Mouse (Mus musculus): ENCODE results near the gene Tiparp.

Gene Tiparp

DNA sequence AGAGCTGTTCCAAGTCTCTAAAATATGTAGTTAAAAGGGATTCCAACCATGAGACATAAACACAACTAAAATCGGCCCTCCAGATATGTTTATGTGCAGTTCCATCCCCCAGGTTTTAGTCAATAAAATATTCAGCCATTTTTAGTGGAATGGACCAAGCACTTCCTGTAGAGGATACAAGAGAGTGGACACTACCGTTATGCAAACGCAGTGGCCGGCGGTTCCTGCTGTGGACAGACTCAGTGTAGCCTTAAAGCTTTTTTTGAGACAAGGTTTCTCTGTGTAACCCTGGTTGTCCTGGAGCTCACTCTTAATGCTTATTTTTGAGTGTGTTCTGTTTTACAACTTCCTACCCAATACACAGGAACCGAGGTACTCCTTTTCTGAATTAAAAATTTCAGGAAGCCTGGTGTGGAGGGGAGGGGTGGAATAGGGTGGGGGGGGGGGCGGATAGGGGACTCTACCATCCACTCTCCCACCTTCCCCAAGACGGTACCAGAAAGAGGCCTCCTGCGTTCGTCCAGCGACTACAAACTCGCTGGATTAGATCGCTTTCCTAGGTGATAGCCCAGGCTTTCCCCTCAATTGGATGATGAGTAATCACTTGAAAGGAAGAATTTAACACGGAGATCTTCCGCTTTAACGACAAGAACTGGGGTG is 57.7 kb downstream of the Tiparp start:
- DNase-seq (ENCODE audit: low read depth, low spot score): no peak

DNA sequence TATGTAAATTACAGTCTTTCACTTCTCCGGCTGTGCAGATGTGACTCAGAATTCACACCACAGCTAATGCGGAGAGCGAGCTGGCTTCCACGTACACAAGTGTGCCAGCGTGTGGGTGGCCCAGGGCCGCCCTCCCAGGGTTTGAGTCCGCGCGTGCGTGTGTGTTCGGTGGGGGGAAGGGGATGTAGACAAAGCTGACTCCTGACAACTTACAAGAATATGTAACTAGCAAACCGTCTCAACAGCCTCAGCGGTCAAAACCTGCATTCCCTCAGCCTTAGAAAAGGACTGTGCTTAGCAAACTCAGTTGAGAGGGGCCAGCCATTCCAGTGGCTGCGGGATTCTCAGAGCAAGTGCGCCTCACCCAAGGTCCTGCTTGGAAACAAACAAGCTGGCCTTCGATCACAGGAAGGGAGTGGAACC is 58.3 kb downstream of the Tiparp start:
- Histone ChIP-seq H3K36me3 (ENCODE audit: control insufficient read depth, insufficient read depth, low read length, poor library complexity, severe bottlenecking) (no peaks in the 10 kb centered on the region), H3K27me3 (ENCODE audit: control insufficient read depth, insufficient read depth, low read length, poor library complexity, severe bottlenecking) (no peaks in the 10 kb centered on the region)
- peak; percentile 66 for DNase-seq (ENCODE audit: low read depth, low spot score)

More for the DNA sequence above, 57.7 kb downstream of the Tiparp start:
- H3K27me3 ChIP-seq (ENCODE audit: control insufficient read depth, insufficient read depth, low read length, poor library complexity, severe bottlenecking): no peaks in the 10 kb centered on the region
- no peaks in the 10 kb centered on the region for H3K36me3 ChIP-seq (ENCODE audit: control insufficient read depth, insufficient read depth, low read length, poor library complexity, severe bottlenecking)

DNA sequence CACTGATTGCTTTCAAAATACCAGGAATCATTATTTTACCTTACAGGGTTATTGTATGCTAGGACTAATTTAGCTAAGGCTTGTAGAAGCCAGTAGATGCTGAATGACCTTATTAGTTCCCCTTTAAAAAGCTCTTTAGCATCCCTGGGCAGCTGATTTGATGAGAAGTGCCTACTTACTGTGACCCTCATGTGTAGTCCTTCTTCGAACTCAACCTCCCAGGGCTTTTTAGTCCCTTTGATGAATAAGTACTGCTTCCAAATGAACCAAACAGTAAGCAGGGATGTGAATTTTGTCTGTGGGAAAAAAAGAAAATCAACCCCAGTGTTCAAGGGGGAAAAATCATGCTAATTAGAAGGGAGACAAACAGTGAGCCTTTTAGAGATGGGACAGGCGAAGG is 58.8 kb downstream of the Tiparp start:
- DNase-seq (ENCODE audit: low read depth, low spot score): no peak
- H3K27me3 ChIP-seq (ENCODE audit: control insufficient read depth, insufficient read depth, low read length, poor library complexity, severe bottlenecking): no peaks in the 10 kb centered on the region

DNA sequence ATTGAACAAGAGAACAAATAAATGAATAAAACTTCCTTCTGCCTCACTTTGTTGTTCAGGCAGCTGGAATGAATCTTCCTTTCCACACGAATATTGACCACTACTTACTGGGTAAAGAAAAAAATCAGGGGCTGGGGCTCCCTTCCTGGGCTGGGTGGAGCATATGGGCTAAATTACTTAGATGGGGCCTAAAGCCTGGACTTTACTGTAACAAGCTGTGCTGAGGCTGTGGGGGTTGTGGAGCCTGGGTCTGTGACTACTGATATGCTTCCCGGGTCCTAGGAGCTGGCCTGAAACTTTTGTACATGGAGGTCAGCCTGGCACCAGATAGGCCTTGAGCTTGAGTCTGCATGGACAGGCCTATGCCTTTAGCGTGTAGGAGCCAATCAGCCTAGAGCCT is 60.2 kb downstream of the Tiparp start:
- Histone ChIP-seq H3K36me3 (ENCODE audit: control insufficient read depth, insufficient read depth, low read length, poor library complexity, severe bottlenecking) (no peaks in the 10 kb centered on the region), H3K27me3 (ENCODE audit: control insufficient read depth, insufficient read depth, low read length, poor library complexity, severe bottlenecking) (no peaks in the 10 kb centered on the region)
- no peak for DNase-seq (ENCODE audit: low read depth, low spot score)

More for the DNA sequence above, 58.8 kb downstream of the Tiparp start:
- no peaks in the 10 kb centered on the region for H3K36me3 ChIP-seq (ENCODE audit: control insufficient read depth, insufficient read depth, low read length, poor library complexity, severe bottlenecking)

DNA sequence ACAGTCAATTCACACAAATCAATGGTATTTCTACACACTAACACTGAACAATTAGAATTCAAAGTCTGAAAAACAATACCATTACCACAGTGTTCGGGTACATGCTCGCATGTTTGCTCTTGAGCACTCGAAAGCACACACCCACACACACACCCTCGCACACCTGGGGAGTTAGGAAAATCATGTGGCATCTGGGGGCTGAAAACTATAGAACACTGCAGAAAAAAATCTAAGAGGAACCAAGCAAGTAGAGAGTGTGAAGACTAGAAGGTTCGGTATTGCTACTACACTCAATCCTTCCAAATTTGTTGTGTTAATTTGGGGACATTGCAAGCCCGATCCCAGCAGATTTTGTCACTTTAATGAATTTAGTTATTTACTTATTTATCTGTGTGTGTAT is 64.6 kb downstream of the Tiparp start:
- peak; percentile 35 for DNase-seq (ENCODE audit: low read depth, low spot score)
- no peaks in the 10 kb centered on the region for H3K36me3 ChIP-seq (ENCODE audit: control insufficient read depth, insufficient read depth, low read length, poor library complexity, severe bottlenecking)
- H3K27me3 ChIP-seq (ENCODE audit: control insufficient read depth, insufficient read depth, low read length, poor library complexity, severe bottlenecking): no peaks in the 10 kb centered on the region

DNA sequence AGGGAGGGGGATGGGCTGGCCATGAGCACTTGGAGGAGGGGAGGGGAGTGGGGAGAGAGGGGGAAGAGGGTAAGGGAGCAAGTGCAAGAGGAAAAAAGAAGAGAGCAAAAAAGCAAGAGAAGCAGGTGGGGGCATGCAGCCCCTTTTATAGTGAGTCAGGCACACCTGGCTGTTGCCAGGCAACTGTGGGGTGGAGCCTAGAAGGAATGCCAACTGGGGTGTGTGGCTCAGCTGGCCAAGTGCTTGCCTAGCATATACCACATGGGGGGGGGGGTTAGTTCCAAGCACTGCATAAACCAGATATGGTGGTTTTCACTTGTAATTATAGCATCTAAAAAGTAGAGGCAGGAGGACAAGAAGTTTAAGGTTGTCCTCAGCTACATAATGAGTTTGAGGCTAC is 66.3 kb downstream of the Tiparp start:
- no peaks in the 10 kb centered on the region for H3K36me3 ChIP-seq (ENCODE audit: control insufficient read depth, insufficient read depth, low read length, poor library complexity, severe bottlenecking)
- no peak for DNase-seq (ENCODE audit: low read depth, low spot score)
- no peaks in the 10 kb centered on the region for H3K27me3 ChIP-seq (ENCODE audit: control insufficient read depth, insufficient read depth, low read length, poor library complexity, severe bottlenecking)

DNA sequence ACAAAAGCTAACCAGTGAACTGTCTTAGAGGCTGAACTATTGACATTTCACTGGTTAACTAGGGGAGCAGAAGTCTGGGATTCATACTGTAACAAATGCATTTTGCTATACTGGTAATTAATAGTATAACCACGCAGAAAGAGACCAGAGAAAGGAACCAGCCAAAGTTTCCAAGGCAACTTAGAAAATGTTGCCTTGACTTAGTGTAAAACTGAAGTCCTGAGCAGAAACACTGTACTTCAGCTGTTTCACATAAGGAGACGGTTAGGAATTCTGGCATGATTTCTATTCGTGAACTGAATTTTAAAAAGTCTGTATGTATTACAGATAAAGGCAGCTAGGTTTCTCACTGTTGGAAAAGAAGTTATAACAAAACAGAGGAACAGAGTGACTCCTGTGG is 67.0 kb downstream of the Tiparp start:
- no peaks in the 10 kb centered on the region for H3K36me3 ChIP-seq (ENCODE audit: control insufficient read depth, insufficient read depth, low read length, poor library complexity, severe bottlenecking)
- H3K27me3 ChIP-seq (ENCODE audit: control insufficient read depth, insufficient read depth, low read length, poor library complexity, severe bottlenecking): no peaks in the 10 kb centered on the region
- DNase-seq (ENCODE audit: low read depth, low spot score): no peak

DNA sequence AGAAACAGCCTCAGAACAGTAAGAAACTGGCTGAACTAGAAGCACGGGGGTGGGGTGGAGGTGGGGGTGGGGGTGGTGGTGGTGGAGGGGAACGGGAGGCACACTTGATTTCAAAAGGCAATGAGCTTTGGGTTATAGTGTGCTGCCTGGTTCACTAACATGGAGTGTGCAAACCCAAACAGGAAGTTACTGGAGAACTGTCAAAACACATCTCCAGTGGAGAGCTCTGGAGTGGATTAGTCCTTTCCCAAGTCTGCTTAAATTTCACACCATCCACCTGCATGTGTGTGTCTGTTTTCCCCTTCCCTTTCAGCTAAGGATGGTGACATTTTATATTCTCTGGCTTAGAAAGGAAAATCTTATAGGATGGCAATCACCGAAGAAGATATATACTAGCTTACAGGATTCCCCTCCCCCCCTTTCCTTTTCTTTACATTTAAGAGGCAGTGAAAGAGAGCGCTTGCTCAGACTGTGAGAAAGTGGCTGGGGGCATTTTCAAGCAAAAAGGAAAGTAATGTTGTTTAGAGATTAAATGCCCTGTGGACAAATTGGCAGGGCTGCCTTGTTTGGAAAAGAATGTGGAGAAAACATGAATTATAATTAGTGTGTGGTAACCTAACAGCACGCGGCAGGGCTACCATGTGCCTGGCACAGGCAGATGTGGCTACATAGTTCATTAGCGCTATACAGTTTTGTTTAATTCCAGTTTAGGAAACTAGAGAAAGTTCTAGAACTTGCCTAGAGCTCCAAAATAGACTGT is 70.0 kb downstream of the Tiparp start:
- Histone ChIP-seq H3K36me3 (ENCODE audit: control insufficient read depth, insufficient read depth, low read length, poor library complexity, severe bottlenecking) (no peaks in the 10 kb centered on the region), H3K27me3 (ENCODE audit: control insufficient read depth, insufficient read depth, low read length, poor library complexity, severe bottlenecking) (no peaks in the 10 kb centered on the region)
- no peak for DNase-seq (ENCODE audit: low read depth, low spot score)

DNA sequence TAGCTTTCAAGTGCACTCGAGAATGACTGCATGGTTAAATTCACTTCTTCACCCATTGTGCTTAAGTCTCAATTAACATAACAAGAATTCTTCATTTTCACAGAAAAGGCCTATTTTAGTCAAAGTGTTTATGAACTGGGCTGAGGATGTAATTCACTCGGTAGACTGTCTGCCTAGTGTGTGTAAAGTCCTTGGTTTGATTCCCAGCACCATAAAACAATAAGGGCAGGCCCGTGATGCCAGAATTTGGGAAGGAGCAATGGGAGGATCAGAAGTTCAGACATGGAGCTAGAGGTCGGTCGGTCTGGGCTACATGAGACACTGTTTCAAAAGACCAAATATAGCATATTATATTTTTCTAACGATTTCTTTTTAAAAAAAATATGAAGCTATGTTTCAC is 70.9 kb downstream of the Tiparp start:
- H3K36me3 ChIP-seq (ENCODE audit: control insufficient read depth, insufficient read depth, low read length, poor library complexity, severe bottlenecking): no peaks in the 10 kb centered on the region
- DNase-seq (ENCODE audit: low read depth, low spot score): no peak
- no peaks in the 10 kb centered on the region for H3K27me3 ChIP-seq (ENCODE audit: control insufficient read depth, insufficient read depth, low read length, poor library complexity, severe bottlenecking)

DNA sequence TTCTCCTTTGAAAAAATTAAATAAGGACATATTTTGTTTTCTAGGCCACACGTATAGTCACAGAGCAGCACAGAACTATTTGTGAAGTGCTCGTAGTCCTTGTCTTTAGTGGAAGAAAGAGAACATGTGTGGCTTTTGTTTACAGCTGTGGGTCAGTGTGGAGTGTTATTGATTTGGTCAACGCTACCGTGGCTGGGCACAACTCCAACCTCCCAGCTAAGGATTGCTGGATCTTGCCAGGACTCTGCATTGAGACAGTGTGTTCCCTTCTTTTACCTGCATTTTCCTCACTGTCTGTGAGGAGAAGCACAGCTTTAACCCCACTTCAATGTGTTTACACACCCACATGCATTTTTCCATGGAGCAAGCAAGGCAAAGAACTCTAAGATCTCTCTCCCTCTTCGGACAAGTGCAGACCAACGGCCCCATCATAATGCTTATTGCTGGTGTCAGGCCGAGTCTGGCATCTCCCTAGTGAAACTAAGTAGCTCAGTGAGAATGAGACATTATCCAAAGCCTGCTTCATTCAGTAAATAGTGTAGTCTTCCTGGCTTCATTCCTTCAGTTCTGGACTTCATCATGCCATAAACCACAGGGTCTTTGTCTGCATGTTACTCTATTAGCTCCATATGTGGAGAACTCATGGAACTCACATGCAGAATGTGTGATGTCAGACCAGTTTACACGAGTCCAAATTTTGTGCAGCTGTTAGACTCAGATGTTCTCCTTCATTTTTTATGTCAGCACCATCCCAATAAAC is 73.3 kb downstream of the Tiparp start:
- H3K36me3 ChIP-seq (ENCODE audit: control insufficient read depth, insufficient read depth, low read length, poor library complexity, severe bottlenecking): no peaks in the 10 kb centered on the region
- no peaks in the 10 kb centered on the region for H3K27me3 ChIP-seq (ENCODE audit: control insufficient read depth, insufficient read depth, low read length, poor library complexity, severe bottlenecking)
- no peak for DNase-seq (ENCODE audit: low read depth, low spot score)

DNA sequence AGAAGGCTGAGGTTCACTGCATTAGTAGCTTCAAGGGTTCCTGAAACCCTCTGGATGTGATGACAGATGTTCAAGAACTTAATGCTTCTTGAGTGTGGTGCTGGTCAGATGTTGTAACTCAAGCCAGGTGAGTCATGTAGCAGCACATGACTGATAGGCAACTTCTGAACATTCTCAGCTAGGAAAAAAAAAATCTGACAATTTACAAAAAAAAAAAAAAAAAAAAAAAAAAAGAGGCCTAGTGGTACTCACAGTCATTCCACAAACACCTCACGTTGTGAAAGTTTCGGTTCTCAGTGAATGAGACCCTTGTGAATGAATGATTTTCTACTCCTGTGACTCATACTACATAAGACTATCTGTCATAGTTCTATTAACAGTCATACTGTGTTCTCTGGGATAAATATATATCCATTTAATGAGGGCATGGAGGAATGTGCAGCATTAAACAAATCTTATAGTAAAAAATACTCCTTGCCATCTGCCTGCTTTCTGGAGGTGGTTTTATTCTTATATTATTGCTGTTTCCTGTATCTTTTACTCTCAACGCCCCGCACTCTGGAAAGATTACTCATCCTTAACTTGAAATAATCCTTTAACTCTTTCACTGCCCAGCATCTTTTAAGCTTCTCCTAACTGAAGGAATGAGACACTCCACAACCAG is 75.3 kb downstream of the Tiparp start:
- Histone ChIP-seq H3K36me3 (ENCODE audit: control insufficient read depth, insufficient read depth, low read length, poor library complexity, severe bottlenecking) (no peaks in the 10 kb centered on the region), H3K27me3 (ENCODE audit: control insufficient read depth, insufficient read depth, low read length, poor library complexity, severe bottlenecking) (no peaks in the 10 kb centered on the region)
- DNase-seq (ENCODE audit: low read depth, low spot score): no peak

Data from splenic B cell, adult 2 months (primary cell).